Mouse (Mus musculus) neural tube, embryonic 12.5 days (tissue): ENCODE results near the gene Olfr497. TPM values are rescaled to one million over a fixed set of nuclear protein-coding genes. Genes with fewer than 3 reads are reported as not detected.

ENCODE experiments used
- ATAC-seq: fragments of 200-750 bp; cut with Nextera tagmentation; 2 replicates; pipeline ENCODE4 v1.8.0; 2017; ENCODE audit warnings: low read depth, mild to moderate bottlenecking, moderate TSS enrichment, moderate library complexity; ENCODE audit not compliant: low FRiP score
- H3K27ac ChIP-seq: fragments of 300-500 bp; sonication (generic); 2 replicates; pipeline ENCODE4 v1.5.1; 2016
- H3K27me3 ChIP-seq: fragments of 300-500 bp; sonication (generic); replicated peaks from 2 replicates; pipeline ENCODE4 v1.6.1; 2016; ENCODE audit warnings: mild to moderate bottlenecking
- H3K36me3 ChIP-seq: fragments of 300-500 bp; sonication (generic); 2 replicates; pipeline ENCODE4 v1.6.1; 2016; ENCODE audit warnings: mild to moderate bottlenecking
- H3K4me1 ChIP-seq: fragments of 300-500 bp; sonication (generic); 2 replicates; pipeline ENCODE4 v1.6.1; 2016
- H3K4me2 ChIP-seq: fragments of 300-500 bp; sonication (generic); replicated peaks from 2 replicates; pipeline ENCODE4 v1.6.1; 2016; ENCODE audit warnings: mild to moderate bottlenecking
- H3K4me3 ChIP-seq: fragments of 300-500 bp; sonication (generic); 2 replicates; pipeline ENCODE4 v1.5.1; 2016
- H3K9ac ChIP-seq: fragments of 300-500 bp; sonication (generic); 2 replicates; pipeline ENCODE4 v1.6.1; 2016; ENCODE audit warnings: mild to moderate bottlenecking
- H3K9me3 ChIP-seq: fragments of 300-500 bp; sonication (generic); 2 replicates; pipeline ENCODE4 v1.6.1; 2016; ENCODE audit warnings: mild to moderate bottlenecking
- WGBS: fragments of 180-500 bp; shearing (Covaris S2); methylation state at CpG from one replicate; pipeline ENCODE4 v1.1.7; 2016; 5-methylcytosine and 5-hydroxymethylcytosine counted together
- polyA plus RNA-seq: library from polyadenylated mRNA; unstranded; fragments of >200 nt; fragmentation: Nextera tagmentation; extraction: Ambion mirVana; gene quantifications from 2 replicates; pipeline ENCODE4 v1.2.1, GENCODE M21; 2016

Olfr497 gene
- polyA plus RNA-seq = not detected in 2 replicates

DNA sequence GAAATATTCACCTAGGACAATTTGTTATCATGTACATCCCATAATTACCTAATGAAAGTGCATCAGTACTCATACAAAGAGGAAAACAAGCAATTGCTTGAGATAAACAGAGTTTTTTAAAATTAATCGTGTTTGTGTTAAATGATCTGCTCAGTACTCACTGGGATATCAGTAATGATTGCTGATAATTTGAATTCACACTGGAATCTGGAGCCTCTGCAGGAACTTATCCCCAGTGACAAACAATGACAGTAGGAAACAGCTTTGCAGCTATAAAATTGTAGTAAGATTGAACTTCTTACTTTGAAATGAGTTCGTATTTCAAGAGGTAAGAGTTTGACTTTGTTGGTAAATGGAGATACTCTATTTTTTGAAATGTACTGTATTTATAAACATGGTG, at the start of gene Olfr497:
Gene Olfr497 (plus strand): TSS at position 301 of the 400 bp plus-strand sequence.
- H3K9ac ChIP-seq = no peak within 1 kb of the TSS
- no peak within 1 kb of the TSS for H3K4me3 ChIP-seq
- no peaks in the 10 kb centered on the region for H3K27me3 ChIP-seq
- H3K4me2 ChIP-seq = no peak within 1 kb of the TSS
- H3K9me3 ChIP-seq = no peaks in the 10 kb centered on the region
- H3K4me1 ChIP-seq = no peaks in the 10 kb centered on the region
- no peak for ATAC-seq
- WGBS = 84% methylated on average over 2 of the region's 2 CpGs
- no peaks in the 10 kb centered on the region for H3K36me3 ChIP-seq
- H3K27ac ChIP-seq = no peak within 1 kb of the TSS

DNA sequence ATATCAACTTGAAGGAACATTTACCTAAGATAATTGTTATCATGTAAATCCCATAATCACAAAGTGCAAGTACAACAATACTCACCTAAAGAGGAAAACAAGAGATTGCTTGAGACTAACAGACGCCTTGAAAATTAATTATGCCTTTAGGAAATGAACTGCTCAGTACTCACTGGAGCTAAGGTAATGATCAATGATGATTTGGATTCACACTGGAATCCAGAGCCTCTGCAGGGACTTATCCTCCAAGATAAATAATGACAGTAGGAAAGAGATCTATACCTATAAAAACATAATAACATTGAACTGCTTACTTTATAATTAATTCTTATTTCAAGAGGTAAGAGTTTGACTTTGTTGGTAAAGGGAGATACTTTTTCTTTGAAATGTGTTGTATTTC, 27.4 kb upstream of the Olfr497 start, which contains the start of gene Olfr495:
Gene Olfr495 (plus strand): TSS at position 301 of the 400 bp plus-strand sequence.
- Histone ChIP-seq H3K4me2 (no peak within 1 kb of the TSS), H3K36me3 (no peaks in the 10 kb centered on the region), H3K4me3 (no peak within 1 kb of the TSS), H3K9me3 (no peaks in the 10 kb centered on the region), H3K27me3 (no peaks in the 10 kb centered on the region), H3K9ac (no peak within 1 kb of the TSS), H3K27ac (no peak within 1 kb of the TSS), H3K4me1 (no peaks in the 10 kb centered on the region)
- WGBS = 74% methylated on average over 1 of the region's 1 CpGs
- no peak for ATAC-seq

DNA sequence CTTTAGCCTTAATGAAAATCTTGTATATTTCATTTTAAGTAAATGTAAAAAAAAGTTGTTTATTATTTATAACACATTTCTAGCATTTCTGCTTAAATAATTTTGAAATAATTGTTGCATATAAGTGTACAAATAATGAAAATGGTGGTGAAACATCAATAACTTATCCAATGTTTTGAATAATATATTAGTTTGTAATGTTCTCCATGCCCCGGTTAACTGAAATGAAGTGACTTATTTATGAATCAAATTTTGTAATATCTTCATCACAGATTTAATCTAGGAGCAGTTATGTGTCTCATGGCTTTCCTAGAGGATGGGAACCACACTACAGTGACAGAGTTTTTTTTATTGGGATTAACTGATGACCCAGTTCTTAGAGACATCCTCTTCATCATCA, 44.8 kb downstream of the Olfr497 start, which contains the start of gene Olfr498:
Gene Olfr498 (plus strand): TSS at position 301 of the 400 bp plus-strand sequence.
- no peak for ATAC-seq
- Histone ChIP-seq H3K27me3 (no peaks in the 10 kb centered on the region), H3K9ac (no peak within 1 kb of the TSS), H3K9me3 (no peaks in the 10 kb centered on the region), H3K4me1 (no peaks in the 10 kb centered on the region), H3K36me3 (no peaks in the 10 kb centered on the region), H3K4me3 (no peak within 1 kb of the TSS), H3K4me2 (no peak within 1 kb of the TSS), H3K27ac (no peak within 1 kb of the TSS)
- 91% methylated on average over 1 of the region's 1 CpGs for WGBS

Other genes with a start within 250 kb of the Olfr497 start
- not detected in 2 replicates for gene Olfr486, start 247.7 kb upstream of the Olfr497 start, polyA plus RNA-seq
- gene Olfr487, start 205.8 kb upstream of the Olfr497 start, polyA plus RNA-seq = not detected in 2 replicates
- not detected in 2 replicates for gene Olfr488, start 162.1 kb upstream of the Olfr497 start, polyA plus RNA-seq
- gene Olfr490, start 131.5 kb upstream of the Olfr497 start, polyA plus RNA-seq = not detected in 2 replicates
- not detected in 2 replicates for gene Olfr491, start 107.0 kb upstream of the Olfr497 start, polyA plus RNA-seq
- gene Olfr492, start 96.7 kb upstream of the Olfr497 start, polyA plus RNA-seq = not detected in 2 replicates
- gene Olfr493, start 73.4 kb upstream of the Olfr497 start, polyA plus RNA-seq = not detected in 2 replicates
- not detected in 2 replicates for gene Olfr494, start 55.1 kb upstream of the Olfr497 start, polyA plus RNA-seq
- not detected in 2 replicates for gene Olfr495, start 27.3 kb upstream of the Olfr497 start, polyA plus RNA-seq
- not detected in 2 replicates for gene Olfr498, start 44.9 kb downstream of the Olfr497 start, polyA plus RNA-seq
- not detected in 2 replicates for gene Olfr502, start 104.6 kb downstream of the Olfr497 start, polyA plus RNA-seq
- not detected in 2 replicates for gene Olfr503, start 124.1 kb downstream of the Olfr497 start, polyA plus RNA-seq
- not detected in 2 replicates for gene Olfr504, start 145.4 kb downstream of the Olfr497 start, polyA plus RNA-seq
- gene Olfr506, start 190.4 kb downstream of the Olfr497 start, polyA plus RNA-seq = not detected in 2 replicates
- gene Olfr507, start 201.4 kb downstream of the Olfr497 start, polyA plus RNA-seq = not detected in 2 replicates
- not detected in 2 replicates for gene Olfr508, start 209.6 kb downstream of the Olfr497 start, polyA plus RNA-seq
- gene Olfr509, start 231.5 kb downstream of the Olfr497 start, polyA plus RNA-seq = not detected in 2 replicates
- not detected in 2 replicates for gene Olfr510, start 246.0 kb downstream of the Olfr497 start, polyA plus RNA-seq